Mouse (Mus musculus) thymus, adult 2 months (tissue): ENCODE measurements at regions not wholly inside any gene's neighbourhood (a gene's known extent, or its start where the extent isn't known, plus 50 kb on each side); places are given as distances from the start of the nearest gene placed in this dataset.

Experiments
- CTCF ChIP-seq: fragments of 200-500 bp; IDR thresholded peaks from 2 replicates; pipeline ENCODE4 v1.5.1; 2012; ENCODE audit warnings: mild to moderate bottlenecking, control low read depth, low read length, moderate library complexity, borderline replicate concordance; ENCODE audit not compliant: control insufficient read depth, poor library complexity, insufficient read depth; ENCODE audit errors: extremely low read depth
- POLR2A ChIP-seq: fragments of 200-500 bp; IDR thresholded peaks from 2 replicates; pipeline ENCODE4 v1.6.1; 2012; ENCODE audit warnings: mild to moderate bottlenecking, low read length, control low read depth, moderate library complexity; ENCODE audit not compliant: control insufficient read depth, poor library complexity, insufficient read depth; ENCODE audit errors: extremely low read depth

DNA sequence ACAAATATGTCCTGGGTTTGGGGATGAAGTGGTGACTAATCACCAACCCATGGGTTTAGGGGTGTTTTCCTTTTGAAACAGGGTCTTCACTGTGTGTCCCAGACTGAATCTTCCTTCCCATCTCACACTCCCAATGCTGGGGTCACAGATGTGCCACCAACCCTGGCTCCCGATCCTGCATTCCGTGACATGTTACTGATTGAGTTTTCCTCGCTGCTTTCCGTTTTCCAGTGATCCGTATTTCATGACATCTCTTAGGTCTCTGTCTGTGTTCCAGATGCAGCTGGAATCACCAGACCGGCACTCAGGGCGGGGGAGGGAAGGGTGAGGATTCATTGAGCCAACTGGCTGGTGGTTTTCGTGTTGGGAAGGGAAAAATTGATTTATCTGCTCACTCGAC, 157.1 kb downstream of the Opa1 start:
- TF ChIP-seq CTCF: no peak
- TF ChIP-seq POLR2A: no peak
